Mouse (Mus musculus) CH12.LX (cell line): ENCODE data around the gene Dapk3. TPM values are rescaled to one million over a fixed set of nuclear protein-coding genes. Genes with fewer than 3 reads are reported as not detected.

ENCODE experiments used
- DNase-seq: peaks from one replicate; pipeline ENCODE4 v3.0.0-alpha.2; 2013; ENCODE audit errors: extremely low read depth
- H3K27ac ChIP-seq: 2 replicates; pipeline ENCODE4 v1.5.1; 2012; ENCODE audit warnings: low read depth, mild to moderate bottlenecking, control low read depth, moderate library complexity; ENCODE audit not compliant: insufficient read depth
- H3K27me3 ChIP-seq: replicated peaks from 2 replicates; pipeline ENCODE3; 2012; ENCODE audit warnings: inconsistent platforms
- H3K36me3 ChIP-seq, 2 experiments: replicated peaks in 1 of 2; 2 replicates each; pipeline versions ENCODE3 to v1.6.1; 2012; ENCODE audit warnings: inconsistent platforms in 1 of 2, low read length in 1 of 2, mild to moderate bottlenecking in 1 of 2, mixed read lengths in 1 of 2, moderate library complexity in 1 of 2; ENCODE audit not compliant: control insufficient read depth in 1 of 2, insufficient read depth in 1 of 2
- H3K4me1 ChIP-seq, 2 experiments: 2 replicates each; pipeline ENCODE4 v1.6.1; 2012; ENCODE audit warnings: inconsistent platforms in 1 of 2, moderate library complexity in 1 of 2; ENCODE audit not compliant: insufficient read depth in 2 of 2, control insufficient read depth in 1 of 2
- H3K4me2 ChIP-seq: 2 replicates; pipeline ENCODE4 v1.6.1; 2012; ENCODE audit warnings: low read depth, mild to moderate bottlenecking, control low read depth; ENCODE audit not compliant: poor library complexity, insufficient read depth, severe bottlenecking
- H3K4me3 ChIP-seq, 3 experiments: fragments of 150-350 bp in 1 of 3; sonication (generic) in 1 of 3; replicated peaks in 1 of 3; 2 replicates each; pipeline versions ENCODE3 to v1.5.1; 2011 to 2012; ENCODE audit warnings: low read depth in 2 of 3, low read length in 2 of 3, mild to moderate bottlenecking in 2 of 3, moderate library complexity in 2 of 3, control low read depth in 1 of 3, improper control_type of control experiment in 1 of 3, inconsistent platforms in 1 of 3, mixed read lengths in 1 of 3; ENCODE audit not compliant: poor library complexity in 1 of 3
- H3K79me2 ChIP-seq: replicated peaks from 2 replicates; pipeline ENCODE4 v1.6.1; 2012; ENCODE audit warnings: mild to moderate bottlenecking, moderate library complexity; ENCODE audit not compliant: control insufficient read depth, poor library complexity, insufficient read depth, severe bottlenecking; ENCODE audit errors: extremely low read depth
- H3K9ac ChIP-seq: 2 replicates; pipeline ENCODE4 v1.6.1; 2012; ENCODE audit warnings: low read depth, mild to moderate bottlenecking, control low read depth, moderate library complexity; ENCODE audit not compliant: insufficient read depth
- H3K9me3 ChIP-seq: replicated peaks from 2 replicates; pipeline ENCODE3; 2012; ENCODE audit warnings: low read length, inconsistent platforms, mixed read lengths
- BHLHE40 ChIP-seq: IDR thresholded peaks from 2 replicates; pipeline ENCODE4 v1.6.1; 2011; ENCODE audit warnings: mild to moderate bottlenecking, low read depth, low read length, improper control_type of control experiment
- CHD1 ChIP-seq: IDR thresholded peaks from 2 replicates; pipeline ENCODE4 v1.6.1; 2012; ENCODE audit warnings: low read depth, low read length, improper control_type of control experiment, inconsistent platforms
- CTCF ChIP-seq, 2 experiments: IDR thresholded peaks in 1 of 2; conservative IDR thresholded peaks in 1 of 2; 2 replicates each; pipeline ENCODE4 v1.5.1; 2011 to 2012; ENCODE audit warnings: low read depth in 2 of 2, low read length in 2 of 2, improper control_type of control experiment in 1 of 2, inconsistent platforms in 1 of 2, mild to moderate bottlenecking in 1 of 2, moderate library complexity in 1 of 2
- HCFC1 ChIP-seq: IDR thresholded peaks from 2 replicates; pipeline ENCODE4 v1.6.1; 2012; ENCODE audit warnings: low read depth, mild to moderate bottlenecking, inconsistent platforms, low read length, improper control_type of control experiment
- JUND ChIP-seq: conservative IDR thresholded peaks from 2 replicates; pipeline ENCODE4 v1.6.1; 2011; ENCODE audit warnings: low read depth, low read length, improper control_type of control experiment
- PAX5 ChIP-seq: IDR thresholded peaks from 2 replicates; pipeline ENCODE4 v1.6.1; 2012; ENCODE audit warnings: low read length, inconsistent platforms, mixed read lengths
- POLR2A ChIP-seq: IDR thresholded peaks from 2 replicates; pipeline ENCODE4 v1.6.1; 2011; ENCODE audit warnings: low read depth, mild to moderate bottlenecking, improper control_type of control experiment, low read length
- POLR2AphosphoS2 ChIP-seq: IDR thresholded peaks from 2 replicates; pipeline ENCODE4 v1.6.1; 2011; ENCODE audit warnings: low read depth, low read length, improper control_type of control experiment
- RAD21 ChIP-seq: IDR thresholded peaks from 2 replicates; pipeline ENCODE4 v1.6.1; 2011; ENCODE audit warnings: low read depth, mild to moderate bottlenecking, low read length, improper control_type of control experiment, moderate library complexity
- SIN3A ChIP-seq: IDR thresholded peaks from 2 replicates; pipeline ENCODE4 v1.6.1; 2012; ENCODE audit warnings: low read length, improper control_type of control experiment, inconsistent platforms
- SMC3 ChIP-seq: IDR thresholded peaks from 2 replicates; pipeline ENCODE4 v1.6.1; 2011; ENCODE audit warnings: low read depth, low read length, improper control_type of control experiment
- TBP ChIP-seq: conservative IDR thresholded peaks from 2 replicates; pipeline ENCODE4 v1.6.1; 2011; ENCODE audit warnings: low read depth, low read length, improper control_type of control experiment
- ZMIZ1 ChIP-seq: IDR thresholded peaks from 2 replicates; pipeline ENCODE4 v1.6.1; 2012; ENCODE audit warnings: low read depth, mild to moderate bottlenecking, inconsistent platforms, low read length, improper control_type of control experiment
- ZNF384 ChIP-seq: IDR thresholded peaks from 2 replicates; pipeline ENCODE4 v1.6.1; 2012; ENCODE audit warnings: low read depth, low read length, improper control_type of control experiment, inconsistent platforms
- dilution Hi-C: fragments of 300-500 bp; cut with MboI; formaldehyde crosslinking; loops from 2 replicates; pipeline ENCODE4 v1.14.3; 2020; ENCODE audit warnings: low sequenced_read_pairs; ENCODE audit not compliant: extremely low pct_unique_long_range_greater_than_20kb, extremely low pct_ligation_motif_present
- in situ Hi-C: fragments of 300-500 bp; cut with MboI; formaldehyde crosslinking; loops from 3 replicates; pipeline ENCODE4 v1.14.3; 2019; ENCODE audit warnings: low sequenced_read_pairs, low pct_ligation_motif_present, low pct_unique_long_range_greater_than_20kb, mixed read lengths
- polyA plus RNA-seq: library from polyadenylated mRNA; unstranded; fragments of >175 nt; gene quantifications from 2 replicates; pipeline ENCODE4 v1.2.1, GENCODE M21; 2012; ENCODE audit warnings: low read depth; ENCODE audit not compliant: insufficient read length
- total RNA-seq, 2 experiments: library from RNA; depleted of rRNA; stranded (reverse); fragments of 300-350 nt in 1 of 2; fragments of >200 nt in 1 of 2; gene quantifications; 2 replicates each; pipeline ENCODE4 v1.2.3; 2012 to 2014

The Dapk3 gene
- total and polyA plus RNA-seq, 3 experiments, result 25.4 to 46.2 (median 44.5) TPM

GRCm38 (mm10) chr10:81238618-81239017 is 55.8 kb downstream of the Dapk3 start:
- in situ Hi-C loops, result loop anchor here (5.0 kb wide), 1 partner anchor 36 kb away; the partner anchor contains the start of gene Nmrk2
- H3K27me3 ChIP-seq, result no peaks in the 10 kb centered on the region
- TF ChIP-seq HCFC1, result no peak
- TF ChIP-seq ZMIZ1, result no peak
- no peak for TF ChIP-seq CHD1
- no peak for TF ChIP-seq PAX5
- no peak for TF ChIP-seq TBP
- TF ChIP-seq ZNF384, result no peak
- no peak for TF ChIP-seq POLR2AphosphoS2
- no peak for TF ChIP-seq SIN3A
- no peak for TF ChIP-seq BHLHE40
- no peak for TF ChIP-seq RAD21
- no peak overlapping the region for H3K27ac ChIP-seq
- dilution Hi-C loops, result no loop called here
- H3K79me2 ChIP-seq, result no peaks in the 10 kb centered on the region
- peaks cover 0 to 9% of the 10 kb centered on the region in 2 experiments; a peak in 3 of 4 replicates for H3K4me1 ChIP-seq
- H3K4me2 ChIP-seq, result no peak overlapping the region
- no peak for DNase-seq
- peaks cover 0 to 70% of the 10 kb centered on the region in 2 experiments for H3K36me3 ChIP-seq
- no peak overlapping the region for H3K4me3 ChIP-seq
- H3K9ac ChIP-seq, result no peak overlapping the region
- H3K9me3 ChIP-seq, result no peaks in the 10 kb centered on the region

- Histone ChIP-seq H3K9ac (no peak overlapping the region), H3K27ac (no peak overlapping the region), H3K9me3 (no peaks in the 10 kb centered on the region), H3K4me1 (peaks cover 5 to 16% of the 10 kb centered on the region in 2 experiments), H3K36me3 (peaks cover 0 to 64% of the 10 kb centered on the region in 2 experiments), H3K4me3 (no peak overlapping the region), H3K79me2 (no peaks in the 10 kb centered on the region), H3K27me3 (no peaks in the 10 kb centered on the region), H3K4me2 (no peak overlapping the region)
- dilution Hi-C loops, result no loop called here
- TF ChIP-seq RAD21 (peak; percentile 41), SMC3 (peak; percentile 71), CTCF (conservative IDR thresholded peaks at IDR 0.05 in 1 of 2, IDR thresholded peaks at IDR 0.05 in 1 of 2; ENCODE audit: low read depth in 2 of 2, low read length in 2 of 2) (peak; percentile 46 to 76), JUND (no peak)
- in situ Hi-C loops, result no loop called here
- peak; percentile 78 for DNase-seq
These were observed 58.1 kb downstream of the Dapk3 start for GRCm38 (mm10) chr10:81240876-81241275.

GRCm38 (mm10) chr10:81242021-81242420 is 59.2 kb downstream of the Dapk3 start:
- no peak overlapping the region for H3K4me3 ChIP-seq
- no peaks in the 10 kb centered on the region for H3K27me3 ChIP-seq
- peaks cover 5 to 66% of the 10 kb centered on the region in 2 experiments for H3K36me3 ChIP-seq
- H3K27ac ChIP-seq, result no peak overlapping the region
- peaks cover 5 to 16% of the 10 kb centered on the region in 2 experiments for H3K4me1 ChIP-seq
- TF ChIP-seq SMC3, result no peak
- no peak for TF ChIP-seq POLR2A
- H3K79me2 ChIP-seq, result no peaks in the 10 kb centered on the region
- no peak for DNase-seq
- no peak overlapping the region for H3K9ac ChIP-seq
- H3K9me3 ChIP-seq, result no peaks in the 10 kb centered on the region
- no peak overlapping the region for H3K4me2 ChIP-seq
- dilution Hi-C loops, result no loop called here
- in situ Hi-C loops, result no loop called here

Other genes with a start within 250 kb of the Dapk3 start
Only the 20 nearest of the 30 such genes appear.
- gene Diras1, start 157.3 kb upstream of the Dapk3 start, total RNA-seq (2012; rRNA removed), result not detected in 2 replicates
- gene Diras1, start 157.3 kb upstream of the Dapk3 start, total RNA-seq (2014; rRNA removed), result not detected in 2 replicates
- gene Diras1, start 157.3 kb upstream of the Dapk3 start, polyA plus RNA-seq, result not detected in 2 replicates
- gene Slc39a3, start 145.6 kb upstream of the Dapk3 start, total RNA-seq (2012; rRNA removed), result 6.3 and 7.2 TPM in 2 replicates
- gene Slc39a3, start 145.6 kb upstream of the Dapk3 start, total RNA-seq (2014; rRNA removed), result 3.5 and 3.9 TPM in 2 replicates
- gene Slc39a3, start 145.6 kb upstream of the Dapk3 start, polyA plus RNA-seq, result 4.2 and 4.3 TPM in 2 replicates
- gene Sgta, start 122.8 kb upstream of the Dapk3 start, total RNA-seq (2012; rRNA removed), result 104 and 110 TPM in 2 replicates
- gene Sgta, start 122.8 kb upstream of the Dapk3 start, total RNA-seq (2014; rRNA removed), result 61.1 and 67.6 TPM in 2 replicates
- gene Sgta, start 122.8 kb upstream of the Dapk3 start, polyA plus RNA-seq, result 118 and 123 TPM in 2 replicates
- 123 and 136 TPM in 2 replicates for gene Thop1, start 113.0 kb upstream of the Dapk3 start, total RNA-seq (2012; rRNA removed)
- gene Thop1, start 113.0 kb upstream of the Dapk3 start, total RNA-seq (2014; rRNA removed), result 70.9 and 81.1 TPM in 2 replicates
- gene Thop1, start 113.0 kb upstream of the Dapk3 start, polyA plus RNA-seq, result 94.5 and 105 TPM in 2 replicates
- gene Creb3l3, start 84.1 kb upstream of the Dapk3 start, total RNA-seq (2012; rRNA removed), result not detected in 2 replicates
- gene Creb3l3, start 84.1 kb upstream of the Dapk3 start, total RNA-seq (2014; rRNA removed), result not detected in 2 replicates
- 0.13 TPM in 1 of 2 replicates, not detected in the other for gene Creb3l3, start 84.1 kb upstream of the Dapk3 start, polyA plus RNA-seq
- 127 and 146 TPM in 2 replicates for gene Map2k2, start 77.1 kb upstream of the Dapk3 start, total RNA-seq (2012; rRNA removed)
- gene Map2k2, start 77.1 kb upstream of the Dapk3 start, total RNA-seq (2014; rRNA removed), result 67.2 and 79.2 TPM in 2 replicates
- gene Map2k2, start 77.1 kb upstream of the Dapk3 start, polyA plus RNA-seq, result 120 and 130 TPM in 2 replicates
- gene Zbtb7a, start 47.8 kb upstream of the Dapk3 start, total RNA-seq (2012; rRNA removed), result 15.3 and 18.2 TPM in 2 replicates
- 3.0 TPM in 2 replicates for gene Zbtb7a, start 47.8 kb upstream of the Dapk3 start, total RNA-seq (2014; rRNA removed)
- gene Zbtb7a, start 47.8 kb upstream of the Dapk3 start, polyA plus RNA-seq, result 20.1 and 21.3 TPM in 2 replicates
- gene Pias4, start 15.1 kb upstream of the Dapk3 start, total RNA-seq (2012; rRNA removed), result 24.3 and 26.6 TPM in 2 replicates
- gene Pias4, start 15.1 kb upstream of the Dapk3 start, total RNA-seq (2014; rRNA removed), result 13.6 and 15.3 TPM in 2 replicates
- gene Pias4, start 15.1 kb upstream of the Dapk3 start, polyA plus RNA-seq, result 26.5 and 33.5 TPM in 2 replicates
- 3,382 and 4,660 TPM in 2 replicates for gene Eef2, start 6.4 kb upstream of the Dapk3 start, total RNA-seq (2012; rRNA removed)
- gene Eef2, start 6.4 kb upstream of the Dapk3 start, total RNA-seq (2014; rRNA removed), result 1,528 and 1,752 TPM in 2 replicates
- 2,532 and 2,649 TPM in 2 replicates for gene Eef2, start 6.4 kb upstream of the Dapk3 start, polyA plus RNA-seq
- 0.29 TPM in 1 of 2 replicates, not detected in the other for gene 4930442H23Rik, start 844 bp downstream of the Dapk3 start, total RNA-seq (2012; rRNA removed)
- gene 4930442H23Rik, start 844 bp downstream of the Dapk3 start, total RNA-seq (2014; rRNA removed), result not detected in 2 replicates
- 0.27 and 0.35 TPM in 2 replicates for gene 4930442H23Rik, start 844 bp downstream of the Dapk3 start, polyA plus RNA-seq
- gene Nmrk2, start 19.0 kb downstream of the Dapk3 start, total RNA-seq (2012; rRNA removed), result 0.08 TPM in 1 of 2 replicates, not detected in the other
- gene Nmrk2, start 19.0 kb downstream of the Dapk3 start, total RNA-seq (2014; rRNA removed), result not detected in 2 replicates
- not detected in 2 replicates for gene Nmrk2, start 19.0 kb downstream of the Dapk3 start, polyA plus RNA-seq
- 0.08 and 0.17 TPM in 2 replicates for gene Atcay, start 47.8 kb downstream of the Dapk3 start, total RNA-seq (2012; rRNA removed)
- gene Atcay, start 47.8 kb downstream of the Dapk3 start, total RNA-seq (2014; rRNA removed), result 0.05 TPM in 1 of 2 replicates, not detected in the other
- gene Atcay, start 47.8 kb downstream of the Dapk3 start, polyA plus RNA-seq, result 0.06 and 0.12 TPM in 2 replicates
- gene Zfr2, start 50.1 kb downstream of the Dapk3 start, total RNA-seq (2012; rRNA removed), result 5.5 and 13.5 TPM in 2 replicates
- 1.0 and 1.2 TPM in 2 replicates for gene Zfr2, start 50.1 kb downstream of the Dapk3 start, total RNA-seq (2014; rRNA removed)
- 2.4 and 2.7 TPM in 2 replicates for gene Zfr2, start 50.1 kb downstream of the Dapk3 start, polyA plus RNA-seq
- gene Matk, start 69.9 kb downstream of the Dapk3 start, total RNA-seq (2012; rRNA removed), result 2.9 and 3.9 TPM in 2 replicates
- gene Matk, start 69.9 kb downstream of the Dapk3 start, total RNA-seq (2014; rRNA removed), result 4.9 and 5.2 TPM in 2 replicates
- 2.1 and 2.5 TPM in 2 replicates for gene Matk, start 69.9 kb downstream of the Dapk3 start, polyA plus RNA-seq
- gene Mrpl54, start 83.9 kb downstream of the Dapk3 start, total RNA-seq (2012; rRNA removed), result 128 and 140 TPM in 2 replicates
- 131 and 167 TPM in 2 replicates for gene Mrpl54, start 83.9 kb downstream of the Dapk3 start, total RNA-seq (2014; rRNA removed)
- 104 and 120 TPM in 2 replicates for gene Mrpl54, start 83.9 kb downstream of the Dapk3 start, polyA plus RNA-seq
- gene Apba3, start 84.0 kb downstream of the Dapk3 start, total RNA-seq (2012; rRNA removed), result 104 and 149 TPM in 2 replicates
- 40.2 and 43.4 TPM in 2 replicates for gene Apba3, start 84.0 kb downstream of the Dapk3 start, total RNA-seq (2014; rRNA removed)
- gene Apba3, start 84.0 kb downstream of the Dapk3 start, polyA plus RNA-seq, result 43.2 and 47.4 TPM in 2 replicates
- gene Tjp3, start 108.6 kb downstream of the Dapk3 start, total RNA-seq (2012; rRNA removed), result 4.8 and 7.2 TPM in 2 replicates
- gene Tjp3, start 108.6 kb downstream of the Dapk3 start, total RNA-seq (2014; rRNA removed), result 0.42 TPM in 1 of 2 replicates, not detected in the other
- 0.76 and 0.97 TPM in 2 replicates for gene Tjp3, start 108.6 kb downstream of the Dapk3 start, polyA plus RNA-seq
- 12.6 and 17.9 TPM in 2 replicates for gene Pip5k1c, start 110.0 kb downstream of the Dapk3 start, total RNA-seq (2012; rRNA removed)
- 11.4 and 11.7 TPM in 2 replicates for gene Pip5k1c, start 110.0 kb downstream of the Dapk3 start, total RNA-seq (2014; rRNA removed)
- gene Pip5k1c, start 110.0 kb downstream of the Dapk3 start, polyA plus RNA-seq, result 46.7 and 51.4 TPM in 2 replicates
- 34.6 and 39.7 TPM in 2 replicates for gene Cactin, start 138.1 kb downstream of the Dapk3 start, total RNA-seq (2012; rRNA removed)
- gene Cactin, start 138.1 kb downstream of the Dapk3 start, total RNA-seq (2014; rRNA removed), result 19.9 and 21.4 TPM in 2 replicates
- gene Cactin, start 138.1 kb downstream of the Dapk3 start, polyA plus RNA-seq, result 39.3 and 39.5 TPM in 2 replicates
- gene Tbxa2r, start 145.7 kb downstream of the Dapk3 start, total RNA-seq (2012; rRNA removed), result 0.13 and 0.21 TPM in 2 replicates
- 0.12 TPM in 1 of 2 replicates, not detected in the other for gene Tbxa2r, start 145.7 kb downstream of the Dapk3 start, total RNA-seq (2014; rRNA removed)
- 0.23 and 0.30 TPM in 2 replicates for gene Tbxa2r, start 145.7 kb downstream of the Dapk3 start, polyA plus RNA-seq